Mouse (Mus musculus): ENCODE measurements around the gene Grhl1. TPM values are rescaled to one million over a fixed set of nuclear protein-coding genes. Genes with fewer than 3 reads are reported as not detected.
A peak's percentile ranks its signal among the peaks of the same experiment; 100 is the strongest.
"Not testable (repeated sequence)": the region's sequence is repeated elsewhere in the genome, so short reads cannot be mapped to it uniquely, and the experiment has no call there.

The Grhl1 gene
- total RNA-seq (2021), result under 1 TPM; 0.35 to 0.54 TPM
- long read RNA-seq, experiment 1, result 0 reads
- long read RNA-seq, experiment 2, result 0 reads

- DNase-seq, result peak; percentile 95 to 97
These were observed at the start of gene Grhl1 for GRCm38 (mm10) chr12:24571523-24572392. Grhl1 (plus strand) TSS chr12:24572283.

DNA sequence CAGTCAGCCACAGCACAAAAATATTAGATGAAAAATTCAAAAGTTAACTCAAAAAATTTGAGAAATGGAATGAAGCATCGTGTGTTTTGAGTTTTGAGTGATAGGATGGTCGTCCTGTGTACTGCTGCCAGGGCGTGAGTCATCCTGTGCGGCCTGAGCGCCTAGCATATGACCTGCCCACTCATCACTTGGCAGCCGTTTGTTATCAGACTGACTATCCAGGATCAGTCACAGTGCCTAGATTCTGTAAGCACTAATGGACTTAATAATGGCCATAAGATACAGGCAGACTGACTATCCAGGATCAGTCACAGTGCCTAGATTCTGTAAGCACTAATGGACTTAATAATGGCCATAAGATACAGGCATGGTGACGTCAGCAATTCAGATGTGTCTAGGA lies 47.0 kb upstream of the Grhl1 start:
- DNase-seq, result not testable (repeated sequence)

GRCm38 (mm10) chr12:24536390-24536789 lies 35.7 kb upstream of the Grhl1 start:
- DNase-seq, result peak in 1 of 2 experiments; percentile 10

DNA sequence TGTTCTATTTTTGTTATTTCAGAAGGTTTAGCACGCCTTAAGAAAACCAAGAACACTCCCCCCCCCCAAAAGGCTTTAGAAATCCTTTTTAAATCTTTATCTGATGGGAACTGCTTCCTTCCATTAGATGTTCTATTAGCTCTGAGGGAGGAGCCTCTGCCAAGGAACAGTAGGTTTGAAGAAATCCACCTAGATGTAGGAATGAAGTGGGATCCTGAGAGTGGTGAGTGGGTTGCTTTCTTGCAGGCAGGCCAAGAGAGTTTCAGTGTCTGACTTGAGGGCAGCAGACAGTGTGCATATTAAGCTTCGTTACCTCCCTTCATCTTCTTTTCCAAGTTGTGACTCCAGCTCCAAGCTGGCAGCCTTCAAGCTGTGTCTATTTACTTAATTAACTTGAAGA lies 34.9 kb upstream of the Grhl1 start:
- DNase-seq, result no peak

DNA sequence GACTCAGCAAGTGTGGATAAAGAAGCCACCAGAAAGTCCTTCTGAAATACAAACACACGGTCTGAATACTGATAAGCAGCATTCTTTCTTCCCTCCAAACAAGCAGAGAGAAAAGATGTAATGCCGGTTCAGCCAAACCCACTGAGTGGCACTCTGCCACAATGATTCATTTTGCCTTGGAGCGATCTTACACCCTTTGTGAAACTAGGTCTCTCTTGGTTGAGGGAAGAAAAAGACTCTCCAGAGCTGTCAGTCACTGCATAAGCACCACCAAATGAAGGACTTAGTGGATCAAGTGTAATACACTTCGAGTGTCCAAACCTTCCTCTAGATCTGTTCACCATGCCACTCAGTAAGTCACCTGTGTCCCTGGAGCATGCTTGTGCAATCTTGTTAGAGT lies 34.1 kb upstream of the Grhl1 start:
- DNase-seq, result peak; percentile 44 to 46

GRCm38 (mm10) chr12:24541426-24542154 lies 30.5 kb upstream of the Grhl1 start:
- DNase-seq, result no peak

DNA sequence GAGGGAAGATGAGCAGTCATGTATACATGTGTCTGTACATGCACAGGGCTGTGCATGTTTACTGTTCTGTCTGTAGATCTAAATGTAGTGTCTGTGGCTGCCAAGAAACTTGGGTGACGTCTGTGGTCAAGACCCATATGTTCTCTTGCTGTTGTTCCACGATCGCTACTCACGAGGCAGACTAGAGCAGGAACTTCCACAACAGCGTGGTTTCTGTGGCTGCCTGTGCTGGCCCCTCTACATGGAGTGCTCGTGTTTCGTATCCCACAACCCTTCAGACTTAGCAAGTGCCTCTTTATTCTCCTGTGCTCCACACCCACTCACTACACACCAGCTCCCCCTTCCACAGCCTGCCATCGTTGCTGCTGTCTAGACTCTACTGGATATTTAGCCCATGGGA lies 24.4 kb upstream of the Grhl1 start:
- DNase-seq, result no peak

DNA sequence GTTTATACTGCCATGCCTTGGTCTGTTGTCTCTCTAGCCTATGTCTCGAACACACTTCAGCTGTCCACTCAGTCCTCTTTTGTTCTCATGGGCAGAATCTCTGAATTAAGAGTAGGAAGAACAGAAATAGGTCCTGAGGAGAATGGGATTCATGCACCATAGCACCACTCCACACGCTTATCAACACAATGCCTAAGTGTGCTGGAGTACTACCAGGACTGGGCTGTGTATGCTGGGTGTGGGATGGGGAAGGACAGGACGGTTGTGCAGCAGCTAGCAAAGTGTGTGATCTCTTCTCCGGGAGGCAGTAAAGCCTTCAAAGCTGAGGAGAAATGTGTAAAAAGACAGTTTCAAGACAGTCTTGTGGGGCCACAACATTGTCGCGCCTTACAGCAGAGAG lies 23.2 kb upstream of the Grhl1 start:
- no peak for DNase-seq

- DNase-seq, result peak in 1 of 2 experiments; percentile 29
These were observed 19.6 kb upstream of the Grhl1 start for GRCm38 (mm10) chr12:24552531-24552930.

GRCm38 (mm10) chr12:24555976-24556375 lies 16.1 kb upstream of the Grhl1 start:
- DNase-seq, result no peak

DNA sequence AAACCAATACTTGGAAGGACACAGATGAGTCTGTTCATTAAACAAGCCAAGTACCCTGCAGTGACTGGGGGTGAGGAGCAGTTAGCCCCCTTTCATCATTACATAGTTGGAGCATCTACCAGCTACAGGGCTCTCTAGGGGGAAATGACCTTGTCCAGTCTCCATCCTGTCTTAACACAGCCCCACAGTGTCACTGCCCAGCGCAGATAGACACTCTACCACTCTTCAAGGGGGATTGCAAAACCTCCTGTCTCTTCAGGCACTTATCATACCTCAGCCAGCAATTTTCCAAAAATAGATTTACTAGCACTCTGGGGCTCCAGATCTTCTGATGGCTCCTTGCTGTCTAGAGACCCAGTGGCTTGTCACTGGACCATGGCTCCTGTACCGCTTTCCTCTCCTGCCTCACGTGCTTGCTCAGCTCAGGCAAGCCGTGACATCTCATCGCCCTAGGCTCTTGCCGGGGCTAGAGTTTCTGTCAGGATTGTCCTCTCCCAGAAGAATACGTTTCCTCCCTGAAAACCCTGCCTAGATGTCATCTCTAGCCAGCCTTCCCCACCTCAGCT lies 8.6 kb upstream of the Grhl1 start:
- peak; percentile 21 to 29 for DNase-seq

DNA sequence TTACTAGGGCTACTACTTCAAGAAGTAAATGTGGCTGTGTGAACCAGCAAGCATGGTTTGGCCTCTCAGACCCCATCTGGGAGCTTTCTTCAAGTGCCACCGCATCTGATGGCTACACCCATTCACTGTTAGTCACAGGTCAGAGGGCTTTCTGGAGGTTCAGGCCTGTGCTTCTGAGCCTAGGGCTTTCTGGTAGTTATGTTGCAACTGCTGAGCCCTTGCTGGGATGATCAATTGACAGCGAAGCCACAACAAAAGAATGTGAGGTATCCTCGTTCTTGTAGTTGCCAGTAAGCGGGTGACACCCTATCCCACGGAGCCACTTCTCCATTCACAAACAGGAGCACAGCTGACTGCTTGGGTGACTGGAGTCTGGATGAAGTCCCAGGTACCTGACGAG lies 6.8 kb upstream of the Grhl1 start:
- DNase-seq, result no peak

- DNase-seq, result no peak
These were observed 4.5 kb upstream of the Grhl1 start for GRCm38 (mm10) chr12:24567606-24568005.

DNA sequence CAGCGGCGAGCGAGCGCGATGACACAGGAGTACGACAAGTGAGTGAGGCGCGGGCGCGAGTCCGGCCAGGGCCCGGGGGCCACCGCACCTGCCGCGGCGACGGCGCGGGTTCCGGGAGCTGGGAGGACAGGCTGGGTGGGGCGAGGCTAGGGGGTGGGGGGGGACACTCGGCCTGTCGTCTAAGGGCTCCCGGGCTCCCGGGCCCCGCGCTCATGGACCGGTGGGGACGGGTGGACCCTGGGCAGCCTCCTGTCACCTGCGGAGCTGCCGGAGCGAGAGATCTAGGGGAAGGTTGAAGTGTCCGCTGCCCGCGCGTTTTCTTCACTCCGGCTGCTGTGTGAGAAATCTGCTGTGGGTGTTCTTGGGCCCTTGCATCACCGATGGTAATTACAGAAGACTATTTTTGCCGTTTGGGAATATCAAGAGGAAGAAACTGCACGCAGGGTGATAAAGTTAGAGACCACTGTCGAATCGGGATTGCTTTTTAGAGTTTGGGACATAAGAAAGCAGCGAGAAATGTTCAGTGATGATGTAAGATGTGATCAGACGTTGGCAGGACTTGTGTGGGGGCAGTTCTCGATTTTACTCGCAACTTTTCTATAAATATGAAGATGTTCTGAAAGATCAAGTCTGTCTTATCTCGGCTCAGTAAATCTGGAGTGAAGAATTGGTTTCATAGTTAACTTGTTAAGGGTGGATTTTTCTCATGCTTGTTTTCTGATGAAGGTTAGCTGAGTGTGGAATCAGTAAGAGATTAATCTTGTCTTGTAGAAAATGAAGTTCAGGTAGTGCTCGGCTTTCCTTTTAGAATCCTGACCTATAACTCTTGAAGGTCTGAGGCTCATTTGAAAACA lies 565 bp downstream of the Grhl1 start:
- peak in 1 of 2 experiments; percentile 27 for DNase-seq

GRCm38 (mm10) chr12:24573275-24573580 lies 1.1 kb downstream of the Grhl1 start:
- DNase-seq, result no peak

- DNase-seq, result no peak
These were observed 2.8 kb downstream of the Grhl1 start for GRCm38 (mm10) chr12:24574870-24575269.

DNA sequence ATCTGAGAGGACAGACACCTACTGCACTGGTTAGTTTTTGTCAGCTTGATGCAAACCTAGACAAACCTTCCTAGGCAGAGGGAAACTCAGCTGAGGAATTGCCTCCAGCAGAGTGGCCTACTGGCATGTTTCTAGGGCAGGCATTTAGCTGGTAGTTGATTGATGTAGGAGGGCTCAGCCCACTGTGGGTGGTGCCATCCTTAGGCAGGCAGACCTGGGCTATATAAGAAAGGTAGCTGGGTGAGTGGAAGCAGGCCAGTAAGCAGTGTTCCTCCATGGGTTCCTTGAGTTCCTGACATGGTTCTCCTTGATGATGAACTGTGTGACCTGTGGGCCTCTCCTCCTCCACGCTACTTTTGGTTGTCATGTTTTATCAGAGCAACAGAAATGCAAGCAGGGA lies 8.4 kb downstream of the Grhl1 start:
- no peak for DNase-seq

DNA sequence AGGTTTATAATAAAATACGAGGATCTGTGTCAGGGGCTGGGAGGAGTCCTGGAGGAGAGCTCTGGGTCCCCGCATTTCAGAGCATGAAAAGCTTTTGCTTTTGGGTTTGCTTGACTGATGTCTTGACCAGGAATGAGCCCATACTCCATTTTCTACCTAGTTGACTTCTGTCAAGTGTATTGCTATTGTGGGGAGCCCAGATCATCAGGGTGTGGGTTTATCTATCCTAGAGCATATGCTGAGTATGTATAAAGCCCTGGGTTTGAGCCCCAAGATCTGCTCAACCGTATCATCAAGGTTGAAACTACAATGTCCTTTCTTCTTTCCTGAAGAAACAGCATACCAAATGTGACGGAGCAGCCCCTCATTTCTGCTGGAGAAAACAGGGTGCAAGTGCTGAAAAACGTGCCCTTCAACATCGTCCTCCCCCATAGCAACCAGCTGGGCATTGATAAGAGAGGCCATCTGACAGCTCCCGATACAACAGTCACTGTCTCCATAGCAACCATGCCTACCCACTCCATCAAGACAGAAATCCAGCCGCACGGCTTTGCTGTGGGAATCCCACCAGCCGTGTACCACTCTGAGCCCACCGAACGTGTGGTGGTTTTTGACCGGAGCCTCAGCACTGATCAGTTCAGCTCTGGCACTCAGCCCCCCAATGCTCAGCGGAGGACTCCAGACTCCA lies 9.1 kb downstream of the Grhl1 start:
- DNase-seq, result no peak

- peak; percentile 37 to 57 for DNase-seq
These were observed 11.6 kb downstream of the Grhl1 start for GRCm38 (mm10) chr12:24583653-24584052.

GRCm38 (mm10) chr12:24584835-24585234 lies 12.8 kb downstream of the Grhl1 start:
- DNase-seq, result peak; percentile 55 to 64

DNA sequence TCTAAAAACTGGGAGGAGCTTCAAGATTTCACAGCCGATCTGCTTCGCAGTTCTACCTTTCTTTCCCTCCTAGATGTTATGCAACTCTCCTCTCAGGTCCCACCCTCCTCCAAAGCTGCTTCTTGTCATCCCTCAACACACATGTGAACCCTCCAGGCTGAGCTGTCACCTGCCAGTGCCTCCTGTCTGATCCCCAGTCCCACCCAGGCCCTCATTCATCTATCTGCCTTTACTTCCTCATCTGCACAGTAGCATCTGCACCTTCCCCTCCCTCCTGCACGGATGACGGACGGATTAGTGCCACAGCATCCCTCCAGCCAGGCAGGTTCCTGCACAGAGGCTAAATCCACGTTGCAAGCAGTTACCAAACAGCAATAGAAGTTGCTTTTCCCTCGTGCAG lies 14.1 kb downstream of the Grhl1 start:
- DNase-seq, result no peak

- no peak for DNase-seq
These were observed 18.3 kb downstream of the Grhl1 start for GRCm38 (mm10) chr12:24590371-24590770.
